Mouse (Mus musculus) CH12.LX (cell line): ENCODE measurements at regions not wholly inside any gene's neighbourhood (a gene's known extent, or its start where the extent isn't known, plus 50 kb on each side); places are given as distances from the start of the nearest gene placed in this dataset.

Experiments
- DNase-seq: peaks from one replicate; pipeline ENCODE4 v3.0.0-alpha.2; 2013; ENCODE audit errors: extremely low read depth
- H3K27ac ChIP-seq: 2 replicates; pipeline ENCODE4 v1.5.1; 2012; ENCODE audit warnings: low read depth, mild to moderate bottlenecking, control low read depth, moderate library complexity; ENCODE audit not compliant: insufficient read depth
- H3K27me3 ChIP-seq: replicated peaks from 2 replicates; pipeline ENCODE3; 2012; ENCODE audit warnings: inconsistent platforms
- H3K36me3 ChIP-seq, 2 experiments: replicated peaks in 1 of 2; 2 replicates each; pipeline versions ENCODE3 to v1.6.1; 2012; ENCODE audit warnings: inconsistent platforms in 1 of 2, low read length in 1 of 2, mild to moderate bottlenecking in 1 of 2, mixed read lengths in 1 of 2, moderate library complexity in 1 of 2; ENCODE audit not compliant: control insufficient read depth in 1 of 2, insufficient read depth in 1 of 2
- H3K4me1 ChIP-seq, 2 experiments: 2 replicates each; pipeline ENCODE4 v1.6.1; 2012; ENCODE audit warnings: inconsistent platforms in 1 of 2, moderate library complexity in 1 of 2; ENCODE audit not compliant: insufficient read depth in 2 of 2, control insufficient read depth in 1 of 2
- H3K4me2 ChIP-seq: 2 replicates; pipeline ENCODE4 v1.6.1; 2012; ENCODE audit warnings: low read depth, mild to moderate bottlenecking, control low read depth; ENCODE audit not compliant: poor library complexity, insufficient read depth, severe bottlenecking
- H3K4me3 ChIP-seq, 3 experiments: fragments of 150-350 bp in 1 of 3; sonication (generic) in 1 of 3; replicated peaks in 1 of 3; 2 replicates each; pipeline versions ENCODE3 to v1.5.1; 2011 to 2012; ENCODE audit warnings: low read depth in 2 of 3, low read length in 2 of 3, mild to moderate bottlenecking in 2 of 3, moderate library complexity in 2 of 3, control low read depth in 1 of 3, improper control_type of control experiment in 1 of 3, inconsistent platforms in 1 of 3, mixed read lengths in 1 of 3; ENCODE audit not compliant: poor library complexity in 1 of 3
- H3K79me2 ChIP-seq: replicated peaks from 2 replicates; pipeline ENCODE4 v1.6.1; 2012; ENCODE audit warnings: mild to moderate bottlenecking, moderate library complexity; ENCODE audit not compliant: control insufficient read depth, poor library complexity, insufficient read depth, severe bottlenecking; ENCODE audit errors: extremely low read depth
- H3K9ac ChIP-seq: 2 replicates; pipeline ENCODE4 v1.6.1; 2012; ENCODE audit warnings: low read depth, mild to moderate bottlenecking, control low read depth, moderate library complexity; ENCODE audit not compliant: insufficient read depth
- H3K9me3 ChIP-seq: replicated peaks from 2 replicates; pipeline ENCODE3; 2012; ENCODE audit warnings: low read length, inconsistent platforms, mixed read lengths
- BHLHE40 ChIP-seq: IDR thresholded peaks from 2 replicates; pipeline ENCODE4 v1.6.1; 2011; ENCODE audit warnings: mild to moderate bottlenecking, low read depth, low read length, improper control_type of control experiment
- ETS1 ChIP-seq: conservative IDR thresholded peaks from 2 replicates; pipeline ENCODE4 v1.6.1; 2012; ENCODE audit warnings: low read depth, mild to moderate bottlenecking, inconsistent platforms, low read length, improper control_type of control experiment, moderate library complexity
- HCFC1 ChIP-seq: IDR thresholded peaks from 2 replicates; pipeline ENCODE4 v1.6.1; 2012; ENCODE audit warnings: low read depth, mild to moderate bottlenecking, inconsistent platforms, low read length, improper control_type of control experiment
- JUND ChIP-seq: conservative IDR thresholded peaks from 2 replicates; pipeline ENCODE4 v1.6.1; 2011; ENCODE audit warnings: low read depth, low read length, improper control_type of control experiment
- KAT2A ChIP-seq: IDR thresholded peaks from 2 replicates; pipeline ENCODE4 v1.6.1; 2012; ENCODE audit warnings: low read length, improper control_type of control experiment, inconsistent platforms; ENCODE audit not compliant: insufficient replicate concordance
- MAFK ChIP-seq: IDR thresholded peaks from 2 replicates; pipeline ENCODE4 v1.6.1; 2011; ENCODE audit warnings: low read length, improper control_type of control experiment; ENCODE audit not compliant: insufficient replicate concordance
- PAX5 ChIP-seq: IDR thresholded peaks from 2 replicates; pipeline ENCODE4 v1.6.1; 2012; ENCODE audit warnings: low read length, inconsistent platforms, mixed read lengths
- POLR2AphosphoS2 ChIP-seq: IDR thresholded peaks from 2 replicates; pipeline ENCODE4 v1.6.1; 2011; ENCODE audit warnings: low read depth, low read length, improper control_type of control experiment
- RCOR1 ChIP-seq: conservative IDR thresholded peaks from 2 replicates; pipeline ENCODE4 v1.6.1; 2012; ENCODE audit warnings: low read depth, mild to moderate bottlenecking, inconsistent platforms, low read length, improper control_type of control experiment
- SIN3A ChIP-seq: IDR thresholded peaks from 2 replicates; pipeline ENCODE4 v1.6.1; 2012; ENCODE audit warnings: low read length, improper control_type of control experiment, inconsistent platforms
- TCF12 ChIP-seq: IDR thresholded peaks from 2 replicates; pipeline ENCODE4 v1.6.1; 2014; ENCODE audit warnings: low read depth, mild to moderate bottlenecking, inconsistent platforms, low read length, improper control_type of control experiment
- USF2 ChIP-seq: conservative IDR thresholded peaks from 2 replicates; pipeline ENCODE4 v1.6.1; 2011; ENCODE audit warnings: low read depth, low read length, improper control_type of control experiment
- ZC3H11A ChIP-seq: IDR thresholded peaks from 2 replicates; pipeline ENCODE4 v1.6.1; 2012; ENCODE audit warnings: low read depth, mild to moderate bottlenecking, inconsistent platforms, low read length, improper control_type of control experiment
- dilution Hi-C: fragments of 300-500 bp; cut with MboI; formaldehyde crosslinking; loops from 2 replicates; pipeline ENCODE4 v1.14.3; 2020; ENCODE audit warnings: low sequenced_read_pairs; ENCODE audit not compliant: extremely low pct_unique_long_range_greater_than_20kb, extremely low pct_ligation_motif_present
- in situ Hi-C: fragments of 300-500 bp; cut with MboI; formaldehyde crosslinking; loops from 3 replicates; pipeline ENCODE4 v1.14.3; 2019; ENCODE audit warnings: low sequenced_read_pairs, low pct_ligation_motif_present, low pct_unique_long_range_greater_than_20kb, mixed read lengths

- Histone ChIP-seq H3K4me1 (no peaks in the 10 kb centered on the region), H3K79me2 (no peaks in the 10 kb centered on the region), H3K9ac (no peak overlapping the region), H3K27ac (no peak overlapping the region), H3K4me3 (no peak overlapping the region), H3K36me3 (no peaks in the 10 kb centered on the region), H3K27me3 (no peaks in the 10 kb centered on the region), H3K9me3 (peaks cover 5% of the 10 kb centered on the region), H3K4me2 (no peak overlapping the region)
- dilution Hi-C loops (no loop called here), in situ Hi-C loops (no loop called here)
- DNase-seq: no peak
- TF ChIP-seq PAX5: no peak
- no peak for TF ChIP-seq ZC3H11A
- TF ChIP-seq USF2: no peak
- no peak for TF ChIP-seq KAT2A
Measured at GRCm38 (mm10) chr12:12756301-12756948, 185.3 kb downstream of the Mycn start.

GRCm38 (mm10) chr12:12753849-12754248 is 187.9 kb downstream of the Mycn start:
- no peak overlapping the region for H3K27ac ChIP-seq
- in situ Hi-C loops: no loop called here
- no peaks in the 10 kb centered on the region for H3K9me3 ChIP-seq
- no peaks in the 10 kb centered on the region for H3K36me3 ChIP-seq
- no peak for DNase-seq
- H3K9ac ChIP-seq: no peak overlapping the region
- no peaks in the 10 kb centered on the region for H3K4me1 ChIP-seq
- TF ChIP-seq BHLHE40 (no peak), POLR2AphosphoS2 (no peak), ETS1 (no peak), SIN3A (no peak), ZC3H11A (no peak), HCFC1 (no peak), JUND (no peak), TCF12 (no peak), RCOR1 (no peak)
- H3K79me2 ChIP-seq: no peaks in the 10 kb centered on the region
- H3K4me2 ChIP-seq: no peak overlapping the region
- H3K4me3 ChIP-seq: no peak overlapping the region
- dilution Hi-C loops: no loop called here
- H3K27me3 ChIP-seq: no peaks in the 10 kb centered on the region

GRCm38 (mm10) chr12:12751670-12752426 is 189.9 kb downstream of the Mycn start:
- TF ChIP-seq PAX5 (no peak), MAFK (peak; percentile 71)
- TF ChIP-seq, all 38 proteins: peak for 1
- Histone ChIP-seq H3K4me3 (no peak overlapping the region), H3K27ac (no peak overlapping the region), H3K4me2 (no peak overlapping the region), H3K9ac (no peak overlapping the region), H3K9me3 (no peaks in the 10 kb centered on the region), H3K27me3 (no peaks in the 10 kb centered on the region), H3K79me2 (no peaks in the 10 kb centered on the region), H3K4me1 (no peaks in the 10 kb centered on the region), H3K36me3 (no peaks in the 10 kb centered on the region)
- dilution Hi-C loops: no loop called here
- no peak for DNase-seq
- in situ Hi-C loops: no loop called here
